Mouse (Mus musculus) limb, embryonic 15.5 days (tissue): ENCODE measurements around the gene Tlr2. TPM values are rescaled to one million over a fixed set of nuclear protein-coding genes. Genes with fewer than 3 reads are reported as not detected.

Experiments used
- ATAC-seq: fragments of 200-750 bp; cut with Nextera tagmentation; 2 replicates; pipeline ENCODE4 v1.8.0; 2017; ENCODE audit warnings: low read depth, moderate TSS enrichment; ENCODE audit not compliant: insufficient number of reproducible peaks, low FRiP score, low TSS enrichment
- H3K27ac ChIP-seq: fragments of 300-500 bp; sonication (generic); 2 replicates; pipeline ENCODE4 v1.5.1; 2015; ENCODE audit warnings: moderate library complexity, mild to moderate bottlenecking, inconsistent platforms
- H3K27me3 ChIP-seq: fragments of 300-500 bp; sonication (generic); 2 replicates; pipeline ENCODE4 v1.6.1; 2015; ENCODE audit warnings: inconsistent platforms
- H3K36me3 ChIP-seq: fragments of 300-500 bp; sonication (generic); 2 replicates; pipeline ENCODE4 v1.6.1; 2015; ENCODE audit warnings: inconsistent platforms
- H3K4me1 ChIP-seq: fragments of 300-500 bp; sonication (generic); 2 replicates; pipeline ENCODE4 v1.6.1; 2015; ENCODE audit warnings: inconsistent platforms
- H3K4me2 ChIP-seq: fragments of 300-500 bp; sonication (generic); 2 replicates; pipeline ENCODE4 v1.6.1; 2015; ENCODE audit warnings: mild to moderate bottlenecking, inconsistent platforms
- H3K4me3 ChIP-seq: fragments of 300-500 bp; sonication (generic); 2 replicates; pipeline ENCODE4 v1.5.1; 2015; ENCODE audit warnings: mild to moderate bottlenecking, inconsistent platforms
- H3K9ac ChIP-seq: fragments of 300-500 bp; sonication (generic); 2 replicates; pipeline ENCODE4 v1.6.1; 2015; ENCODE audit warnings: inconsistent platforms
- H3K9me3 ChIP-seq: fragments of 300-500 bp; sonication (generic); 2 replicates; pipeline ENCODE4 v1.6.1; 2016; ENCODE audit warnings: inconsistent platforms
- WGBS: fragments of 180-500 bp; shearing (Covaris S2); methylation state at CpG from one replicate; pipeline ENCODE4 v1.1.7; 2015; 5-methylcytosine and 5-hydroxymethylcytosine counted together
- polyA plus RNA-seq: library from polyadenylated mRNA; unstranded; fragments of >200 nt; fragmentation: Nextera tagmentation; extraction: Ambion mirVana; gene quantifications from 2 replicates; pipeline ENCODE4 v1.2.1, GENCODE M21; 2015

The Tlr2 gene
- polyA plus RNA-seq, 1 experiment from 2014 or later, result 11.7 TPM

- Histone ChIP-seq H3K27me3 (no peaks in the 10 kb centered on the region), H3K27ac (no peak overlapping the region), H3K36me3 (no peaks in the 10 kb centered on the region), H3K4me1 (peaks cover 6% of the 10 kb centered on the region; the same call in 1 of the 2 replicates), H3K4me3 (no peak overlapping the region), H3K9me3 (no peaks in the 10 kb centered on the region), H3K4me2 (no peak overlapping the region), H3K9ac (no peak overlapping the region)
- ATAC-seq, result no peak
- 72% methylated on average over 9 of the region's 9 CpGs for WGBS
Observed at GRCm38 (mm10) chr3:83864064-83864548, 22.5 kb upstream of the Tlr2 start.

GRCm38 (mm10) chr3:83862956-83863355 is 21.4 kb upstream of the Tlr2 start:
- H3K4me3 ChIP-seq, result no peak overlapping the region
- H3K4me2 ChIP-seq, result no peak overlapping the region
- no peaks in the 10 kb centered on the region for H3K36me3 ChIP-seq
- H3K9ac ChIP-seq, result no peak overlapping the region
- no peaks in the 10 kb centered on the region for H3K27me3 ChIP-seq
- no peaks in the 10 kb centered on the region for H3K9me3 ChIP-seq
- WGBS, result 27% methylated on average over 1 of the region's 1 CpGs
- peak; percentile 82 for ATAC-seq
- peak overlapping the region; percentile 35 for H3K27ac ChIP-seq
- peaks cover 6% of the 10 kb centered on the region; the same call in 1 of the 2 replicates for H3K4me1 ChIP-seq

GRCm38 (mm10) chr3:83859595-83859994 is 18.0 kb upstream of the Tlr2 start:
- 72% methylated on average over 7 of the region's 7 CpGs for WGBS

GRCm38 (mm10) chr3:83859071-83859470 is 17.5 kb upstream of the Tlr2 start:
- peaks cover 6% of the 10 kb centered on the region; the same call in 1 of the 2 replicates for H3K4me1 ChIP-seq
- no peaks in the 10 kb centered on the region for H3K9me3 ChIP-seq
- no peak overlapping the region for H3K9ac ChIP-seq
- H3K4me3 ChIP-seq, result no peak overlapping the region
- no peaks in the 10 kb centered on the region for H3K36me3 ChIP-seq
- no peak for ATAC-seq
- no peak overlapping the region for H3K4me2 ChIP-seq
- WGBS, result 81% methylated on average over 3 of the region's 3 CpGs
- no peak overlapping the region for H3K27ac ChIP-seq
- no peaks in the 10 kb centered on the region for H3K27me3 ChIP-seq

More at GRCm38 (mm10) chr3:83859595-83859994, 18.0 kb upstream of the Tlr2 start:
- ATAC-seq, result no peak
- Histone ChIP-seq H3K4me2 (no peak overlapping the region), H3K9ac (no peak overlapping the region), H3K27me3 (no peaks in the 10 kb centered on the region), H3K27ac (no peak overlapping the region), H3K4me1 (peaks cover 6% of the 10 kb centered on the region; the same call in 1 of the 2 replicates), H3K9me3 (no peaks in the 10 kb centered on the region), H3K36me3 (no peaks in the 10 kb centered on the region), H3K4me3 (no peak overlapping the region)

- Histone ChIP-seq H3K27ac (no peak overlapping the region), H3K4me1 (no peaks in the 10 kb centered on the region), H3K9me3 (no peaks in the 10 kb centered on the region), H3K4me3 (no peak overlapping the region), H3K36me3 (no peaks in the 10 kb centered on the region), H3K4me2 (no peak overlapping the region), H3K9ac (no peak overlapping the region), H3K27me3 (no peaks in the 10 kb centered on the region)
- WGBS, result 93% methylated on average over 13 of the region's 13 CpGs
- no peak for ATAC-seq
Observed at GRCm38 (mm10) chr3:83857621-83858020, 16.1 kb upstream of the Tlr2 start.

GRCm38 (mm10) chr3:83855643-83856042 is 14.1 kb upstream of the Tlr2 start:
- Histone ChIP-seq H3K4me2 (no peak overlapping the region), H3K4me1 (no peaks in the 10 kb centered on the region), H3K36me3 (no peaks in the 10 kb centered on the region), H3K9ac (no peak overlapping the region), H3K9me3 (no peaks in the 10 kb centered on the region), H3K4me3 (no peak overlapping the region), H3K27ac (no peak overlapping the region), H3K27me3 (no peaks in the 10 kb centered on the region)
- 83% methylated on average over 5 of the region's 5 CpGs for WGBS
- ATAC-seq, result no peak

GRCm38 (mm10) chr3:83849341-83849740 is 7.8 kb upstream of the Tlr2 start:
- no peaks in the 10 kb centered on the region for H3K9me3 ChIP-seq
- 75% methylated on average over 2 of the region's 2 CpGs for WGBS
- no peak for ATAC-seq

GRCm38 (mm10) chr3:83844766-83845520 is 3.4 kb upstream of the Tlr2 start:
- ATAC-seq, result no peak
- H3K36me3 ChIP-seq, result no peaks in the 10 kb centered on the region
- WGBS, result 49% methylated on average over 8 of the region's 8 CpGs

More at GRCm38 (mm10) chr3:83849341-83849740, 7.8 kb upstream of the Tlr2 start:
- Histone ChIP-seq H3K36me3 (no peaks in the 10 kb centered on the region), H3K9ac (no peak overlapping the region), H3K4me1 (no peaks in the 10 kb centered on the region), H3K27me3 (no peaks in the 10 kb centered on the region), H3K27ac (no peak overlapping the region), H3K4me3 (no peak overlapping the region), H3K4me2 (no peak overlapping the region)

GRCm38 (mm10) chr3:83839477-83839876 is 2.1 kb downstream of the Tlr2 start:
- Histone ChIP-seq H3K9me3 (no peaks in the 10 kb centered on the region), H3K27me3 (peaks cover 10% of the 10 kb centered on the region; the same call in 1 of the 2 replicates), H3K9ac (no peak overlapping the region), H3K36me3 (peaks cover 8% of the 10 kb centered on the region; the same call in 1 of the 2 replicates), H3K4me2 (no peak overlapping the region), H3K27ac (no peak overlapping the region), H3K4me1 (peaks cover 10% of the 10 kb centered on the region; the same call in 1 of the 2 replicates), H3K4me3 (no peak overlapping the region)
- no peak for ATAC-seq
- WGBS, result 86% methylated on average over 5 of the region's 5 CpGs

More at GRCm38 (mm10) chr3:83844766-83845520, 3.4 kb upstream of the Tlr2 start:
- H3K4me3 ChIP-seq, result no peak overlapping the region
- peaks cover 10% of the 10 kb centered on the region; the same call in 1 of the 2 replicates for H3K27me3 ChIP-seq
- no peak overlapping the region for H3K9ac ChIP-seq
- H3K4me2 ChIP-seq, result no peak overlapping the region
- H3K27ac ChIP-seq, result no peak overlapping the region
- no peaks in the 10 kb centered on the region for H3K9me3 ChIP-seq
- peaks cover 10% of the 10 kb centered on the region; the same call in 1 of the 2 replicates for H3K4me1 ChIP-seq

- Histone ChIP-seq H3K27ac (no peak overlapping the region), H3K9me3 (no peaks in the 10 kb centered on the region), H3K4me3 (no peak overlapping the region), H3K4me1 (peaks cover 9% of the 10 kb centered on the region; the same call in 1 of the 2 replicates), H3K9ac (no peak overlapping the region), H3K4me2 (no peak overlapping the region), H3K27me3 (no peaks in the 10 kb centered on the region), H3K36me3 (peaks cover 8% of the 10 kb centered on the region; the same call in 1 of the 2 replicates)
- WGBS, result 79% methylated on average over 15 of the region's 15 CpGs
- ATAC-seq, result no peak
Observed at GRCm38 (mm10) chr3:83836685-83837084, 4.9 kb downstream of the Tlr2 start.

GRCm38 (mm10) chr3:83828145-83828611 is 13.4 kb downstream of the Tlr2 start:
- H3K27ac ChIP-seq, result peak overlapping the region; percentile 81
- no peaks in the 10 kb centered on the region for H3K36me3 ChIP-seq
- H3K4me2 ChIP-seq, result no peak overlapping the region; the same call in 1 of the 2 replicates
- 23% methylated on average over 5 of the region's 5 CpGs for WGBS
- peak; percentile 86 for ATAC-seq
- no peak overlapping the region for H3K9ac ChIP-seq
- H3K4me3 ChIP-seq, result no peak overlapping the region
- H3K9me3 ChIP-seq, result no peaks in the 10 kb centered on the region
- peaks cover 19% of the 10 kb centered on the region; the same call in 1 of the 2 replicates for H3K4me1 ChIP-seq
- H3K27me3 ChIP-seq, result 0 out of 2 replicates have a peak, but pooled peaks cover under 1% of the 10 kb centered on the region

GRCm38 (mm10) chr3:83827684-83828083 is 13.9 kb downstream of the Tlr2 start:
- Histone ChIP-seq H3K27ac (peak overlapping the region; percentile 77), H3K36me3 (no peaks in the 10 kb centered on the region), H3K4me1 (peaks cover 19% of the 10 kb centered on the region; the same call in 1 of the 2 replicates), H3K4me3 (no peak overlapping the region), H3K4me2 (no peak overlapping the region), H3K9me3 (no peaks in the 10 kb centered on the region), H3K9ac (no peak overlapping the region), H3K27me3 (0 out of 2 replicates have a peak, but pooled peaks cover 4% of the 10 kb centered on the region)
- 58% methylated on average over 9 of the region's 9 CpGs for WGBS
- no peak for ATAC-seq
